Mouse (Mus musculus) liver (tissue): ENCODE measurements at regions not wholly inside any gene's neighbourhood (a gene's known extent, or its start where the extent isn't known, plus 50 kb on each side); places are given as distances from the start of the nearest gene placed in this dataset.

Experiments
- DNase-seq: peaks from one replicate; pipeline ENCODE4 v3.0.0-alpha.2; 2020; ENCODE audit warnings: mixed read lengths

GRCm38 (mm10) chrX:97434327-97434726 is 57.3 kb upstream of the Eda2r start:
- DNase-seq: no peak

- peak; percentile 3 for DNase-seq
Observed at GRCm38 (mm10) chrX:97431391-97431803, 54.4 kb upstream of the Eda2r start.
